Mouse (Mus musculus) C2C12 (cell line): ENCODE data around the gene Olfml3.

Experiments used
- CTCF ChIP-seq: IDR thresholded peaks from one replicate; pipeline ENCODE4 v1.5.1; 2011; ENCODE audit not compliant: control insufficient read depth, insufficient read depth, insufficient read length
- FOSL1 ChIP-seq: IDR thresholded peaks from one replicate; pipeline ENCODE4 v1.8.0; 2011; ENCODE audit warnings: mild to moderate bottlenecking, low read length; ENCODE audit not compliant: poor library complexity, insufficient read depth, severe bottlenecking

- TF ChIP-seq FOSL1: no peak
- TF ChIP-seq CTCF: no peak
Measured at GRCm38 (mm10) chr3:103766789-103767188, 29.0 kb upstream of the Olfml3 start.
